Mouse (Mus musculus): Measurements from ENCODE around the gene Pank3.
A peak's percentile ranks its signal among the peaks of the same experiment; 100 is the strongest.

DNA sequence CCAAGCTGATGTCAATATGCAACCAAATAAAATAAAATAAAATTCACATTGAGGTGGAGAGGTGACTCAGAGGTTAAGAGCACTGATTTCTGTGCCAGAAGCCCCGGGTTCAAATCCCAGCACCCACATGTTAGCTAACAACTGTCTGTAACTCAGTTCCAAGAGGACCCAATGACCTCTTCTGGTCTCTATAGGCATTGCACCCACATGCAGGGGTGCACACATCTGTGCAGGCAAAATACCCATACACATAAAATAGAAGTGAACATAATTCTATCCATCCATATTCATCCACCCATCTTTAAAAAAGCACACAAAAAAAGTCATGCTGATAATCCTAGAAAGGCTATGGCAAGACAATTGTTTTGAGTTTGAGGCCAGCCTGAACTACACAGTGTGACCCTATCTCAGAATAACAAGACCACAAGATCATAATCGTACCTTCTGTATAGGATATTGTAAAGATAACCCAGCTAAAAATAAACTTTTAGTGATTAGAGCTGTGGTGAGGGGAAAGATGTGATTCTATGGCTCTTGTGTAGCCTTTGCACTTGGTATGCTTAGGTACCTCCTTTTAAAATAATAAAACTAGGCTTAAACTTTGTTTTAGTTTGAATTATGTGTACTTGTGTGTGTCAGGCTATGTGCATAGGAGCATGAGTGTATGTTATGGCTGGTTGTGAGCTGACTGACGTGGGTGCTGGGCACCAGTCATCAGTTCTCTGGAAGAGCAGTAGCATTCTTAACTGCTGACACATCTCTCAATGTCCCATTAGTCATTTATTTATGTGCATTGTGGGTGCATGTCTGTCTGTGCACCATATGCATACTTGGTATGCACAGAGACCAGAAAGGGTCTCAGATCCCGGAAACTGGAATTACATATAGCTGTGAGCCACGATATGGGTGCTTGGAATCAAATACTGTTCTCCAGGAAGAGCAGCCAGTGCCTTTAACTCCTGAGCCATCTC is 68.2 kb downstream of the Pank3 start:
- TF ChIP-seq NELFE (IDR thresholded peaks at IDR 0.05; ENCODE audit: low read depth, low read length) (no peak), CTCF (IDR thresholded peaks at IDR 0.05 in 2 of 3, conservative IDR thresholded peaks at IDR 0.05 in 1 of 3; ENCODE audit: control insufficient read depth in 1 of 3, insufficient read depth in 1 of 3, low read depth in 2 of 3, low read length in 3 of 3, poor library complexity in 1 of 3, severe bottlenecking in 1 of 3) (peak; percentile 24 to 52 (median 50); a peak in 5 of 6 replicates), ETS1 (IDR thresholded peaks at IDR 0.05; ENCODE audit: low read depth, low read length) (no peak), MXI1 (IDR thresholded peaks at IDR 0.05; ENCODE audit: low read depth, low read length) (no peak), EP300 (IDR thresholded peaks at IDR 0.05; ENCODE audit: low read depth in 1 of 2, low read length in 2 of 2) (no peak), E2F4 (IDR thresholded peaks at IDR 0.05; ENCODE audit: borderline replicate concordance, low read depth, low read length) (no peak), MAFK (IDR thresholded peaks at IDR 0.05; ENCODE audit: borderline replicate concordance, low read depth, low read length) (no peak)
